Mouse (Mus musculus) midbrain, embryonic 16.5 days (tissue): ENCODE measurements at regions not wholly inside any gene's neighbourhood (a gene's known extent, or its start where the extent isn't known, plus 50 kb on each side); places are given as distances from the start of the nearest gene placed in this dataset.
"Not testable (repeated sequence)": the region's sequence is repeated elsewhere in the genome, so short reads cannot be mapped to it uniquely, and the experiment has no call there.

ENCODE experiments used
- ATAC-seq: fragments of 200-750 bp; cut with Nextera tagmentation; 2 replicates; pipeline ENCODE4 v1.8.0; 2017; ENCODE audit warnings: moderate TSS enrichment
- H3K27ac ChIP-seq: fragments of 300-500 bp; sonication (generic); 2 replicates; pipeline ENCODE4 v1.5.1; 2014; ENCODE audit warnings: mild to moderate bottlenecking, low read length, mixed read lengths
- H3K27me3 ChIP-seq: fragments of 300-500 bp; sonication (generic); 2 replicates; pipeline ENCODE4 v1.6.1; 2014; ENCODE audit warnings: low read depth, low read length, mixed read lengths; ENCODE audit not compliant: control insufficient read depth, insufficient read depth
- H3K36me3 ChIP-seq: fragments of 300-500 bp; sonication (generic); 2 replicates; pipeline ENCODE4 v1.6.1; 2014; ENCODE audit warnings: mild to moderate bottlenecking, low read length, moderate library complexity, mixed read lengths; ENCODE audit not compliant: control insufficient read depth, insufficient read depth
- H3K4me1 ChIP-seq: fragments of 300-500 bp; sonication (generic); 2 replicates; pipeline ENCODE4 v1.6.1; 2014; ENCODE audit warnings: mild to moderate bottlenecking, low read length, mixed read lengths; ENCODE audit not compliant: control insufficient read depth, insufficient read depth
- H3K4me2 ChIP-seq: fragments of 300-500 bp; sonication (generic); 2 replicates; pipeline ENCODE4 v1.6.1; 2014; ENCODE audit warnings: mild to moderate bottlenecking, low read length, mixed read lengths
- H3K4me3 ChIP-seq: fragments of 300-500 bp; sonication (generic); 2 replicates; pipeline ENCODE4 v1.5.1; 2014; ENCODE audit warnings: low read depth, mild to moderate bottlenecking, low read length, moderate library complexity, mixed read lengths
- H3K9ac ChIP-seq: fragments of 300-500 bp; sonication (generic); 2 replicates; pipeline ENCODE4 v1.6.1; 2014; ENCODE audit warnings: low read depth, low read length, mixed read lengths
- H3K9me3 ChIP-seq: fragments of 300-500 bp; sonication (generic); replicated peaks from 2 replicates; pipeline ENCODE4 v1.6.1; 2014; ENCODE audit warnings: mild to moderate bottlenecking, low read length, mixed read lengths; ENCODE audit not compliant: control insufficient read depth, poor library complexity, severe bottlenecking
- WGBS: fragments of 180-500 bp; shearing (Covaris S2); extraction: QIAGEN DNeasy Blood & Tissue Kit; methylation state at CpG from one replicate; pipeline ENCODE4 v1.1.7; 2014; 5-methylcytosine and 5-hydroxymethylcytosine counted together

- Histone ChIP-seq H3K27me3 (no peaks in the 10 kb centered on the region), H3K4me3 (no peak overlapping the region), H3K4me2 (no peak overlapping the region), H3K36me3 (no peaks in the 10 kb centered on the region), H3K9ac (no peak overlapping the region), H3K27ac (no peak overlapping the region), H3K9me3 (no peaks in the 10 kb centered on the region; the same call in 1 of the 2 replicates), H3K4me1 (no peaks in the 10 kb centered on the region)
- ATAC-seq = no peak
- 87% methylated on average over 7 of the region's 7 CpGs for WGBS
Observed at GRCm38 (mm10) chr17:7537618-7538266, 152.5 kb upstream of the Unc93a2 start.

- no peaks in the 10 kb centered on the region for H3K36me3 ChIP-seq
- no peaks in the 10 kb centered on the region; the same call in 1 of the 2 replicates for H3K9me3 ChIP-seq
- H3K9ac ChIP-seq = no peak overlapping the region
- no peak for ATAC-seq
- H3K4me1 ChIP-seq = no peaks in the 10 kb centered on the region
- H3K4me3 ChIP-seq = no peak overlapping the region
- H3K4me2 ChIP-seq = no peak overlapping the region
- WGBS = 91% methylated on average over 5 of the region's 5 CpGs
- H3K27me3 ChIP-seq = no peaks in the 10 kb centered on the region
- H3K27ac ChIP-seq = no peak overlapping the region
Observed at GRCm38 (mm10) chr17:7537210-7537609, 151.9 kb upstream of the Unc93a2 start.

- 92% methylated on average over 6 of the region's 6 CpGs for WGBS
- H3K9me3 ChIP-seq = no peaks in the 10 kb centered on the region; the same call in 1 of the 2 replicates
- no peaks in the 10 kb centered on the region for H3K4me1 ChIP-seq
- H3K9ac ChIP-seq = no peak overlapping the region
- no peak for ATAC-seq
- H3K4me3 ChIP-seq = no peak overlapping the region
- no peaks in the 10 kb centered on the region for H3K27me3 ChIP-seq
- H3K4me2 ChIP-seq = no peak overlapping the region
- no peak overlapping the region for H3K27ac ChIP-seq
- H3K36me3 ChIP-seq = no peaks in the 10 kb centered on the region
Observed at GRCm38 (mm10) chr17:7534386-7535059, 149.3 kb upstream of the Unc93a2 start.

- Histone ChIP-seq H3K27me3 (no peaks in the 10 kb centered on the region), H3K4me3 (no peak overlapping the region), H3K36me3 (no peaks in the 10 kb centered on the region), H3K4me1 (no peaks in the 10 kb centered on the region), H3K4me2 (no peak overlapping the region), H3K9me3 (no peaks in the 10 kb centered on the region; the same call in 1 of the 2 replicates), H3K9ac (no peak overlapping the region), H3K27ac (no peak overlapping the region)
- WGBS = 75% methylated on average over 2 of the region's 2 CpGs
- ATAC-seq = no peak
Observed at GRCm38 (mm10) chr17:7533552-7533951, 148.3 kb upstream of the Unc93a2 start.

GRCm38 (mm10) chr17:7532618-7533017 is 147.4 kb upstream of the Unc93a2 start:
- no peak overlapping the region for H3K27ac ChIP-seq
- H3K4me2 ChIP-seq = no peak overlapping the region
- H3K27me3 ChIP-seq = no peaks in the 10 kb centered on the region
- H3K4me3 ChIP-seq = no peak overlapping the region
- no peak for ATAC-seq
- no peaks in the 10 kb centered on the region for H3K4me1 ChIP-seq
- no peaks in the 10 kb centered on the region; the same call in 1 of the 2 replicates for H3K9me3 ChIP-seq
- WGBS = 87% methylated on average over 3 of the region's 3 CpGs
- H3K36me3 ChIP-seq = no peaks in the 10 kb centered on the region
- no peak overlapping the region for H3K9ac ChIP-seq

GRCm38 (mm10) chr17:7529304-7529703 is 144.0 kb upstream of the Unc93a2 start:
- Histone ChIP-seq H3K4me2 (no peak overlapping the region), H3K4me1 (no peaks in the 10 kb centered on the region), H3K36me3 (no peaks in the 10 kb centered on the region), H3K27ac (no peak overlapping the region), H3K9me3 (no peaks in the 10 kb centered on the region), H3K4me3 (no peak overlapping the region), H3K27me3 (no peaks in the 10 kb centered on the region), H3K9ac (no peak overlapping the region)
- 23% methylated on average over 5 of the region's 5 CpGs for WGBS
- no peak for ATAC-seq

- Histone ChIP-seq H3K4me2 (no peak overlapping the region), H3K36me3 (no peaks in the 10 kb centered on the region), H3K9me3 (no peaks in the 10 kb centered on the region), H3K27ac (no peak overlapping the region), H3K27me3 (no peaks in the 10 kb centered on the region), H3K4me3 (no peak overlapping the region), H3K9ac (no peak overlapping the region), H3K4me1 (no peaks in the 10 kb centered on the region)
- WGBS = 75% methylated on average over 3 of the region's 3 CpGs
- ATAC-seq = no peak
Observed at GRCm38 (mm10) chr17:7527681-7528080, 142.4 kb upstream of the Unc93a2 start.

- not testable (repeated sequence) for H3K4me3 ChIP-seq, H3K27ac ChIP-seq, H3K4me1 ChIP-seq, H3K9ac ChIP-seq, ATAC-seq, H3K36me3 ChIP-seq, H3K9me3 ChIP-seq, H3K4me2 ChIP-seq, H3K27me3 ChIP-seq
- WGBS = 94% methylated on average over 11 of the region's 11 CpGs
Observed at GRCm38 (mm10) chr17:7524497-7524896, 139.2 kb upstream of the Unc93a2 start.

- no peak overlapping the region for H3K27ac ChIP-seq
- no peak overlapping the region for H3K4me3 ChIP-seq
- no peaks in the 10 kb centered on the region for H3K9me3 ChIP-seq
- peak; percentile 60; the same call in 1 of the 2 replicates for ATAC-seq
- H3K36me3 ChIP-seq = no peaks in the 10 kb centered on the region
- H3K9ac ChIP-seq = no peak overlapping the region
- no peaks in the 10 kb centered on the region for H3K4me1 ChIP-seq
- H3K4me2 ChIP-seq = no peak overlapping the region
- H3K27me3 ChIP-seq = no peaks in the 10 kb centered on the region
- 71% methylated on average over 10 of the region's 10 CpGs for WGBS
Observed at GRCm38 (mm10) chr17:7521127-7521526, 135.9 kb upstream of the Unc93a2 start.
